Mouse (Mus musculus) ES-E14 (cell line): ENCODE results near the gene Robo4.

Experiments used
- CHD2 ChIP-seq: IDR thresholded peaks from 2 replicates; pipeline ENCODE4 v1.6.1; 2014; ENCODE audit warnings: mild to moderate bottlenecking, low read depth, low read length, inconsistent platforms
- MAFK ChIP-seq: IDR thresholded peaks from 2 replicates; pipeline ENCODE4 v1.6.1; 2014; ENCODE audit warnings: mild to moderate bottlenecking, low read depth, low read length, inconsistent platforms; ENCODE audit not compliant: insufficient read depth
- ZC3H11A ChIP-seq: IDR thresholded peaks from 2 replicates; pipeline ENCODE4 v1.6.1; 2012; ENCODE audit warnings: low read depth, mild to moderate bottlenecking, inconsistent platforms, low read length, borderline replicate concordance
- ZNF384 ChIP-seq: IDR thresholded peaks from 2 replicates; pipeline ENCODE4 v1.6.1; 2012; ENCODE audit warnings: low read depth, low read length, inconsistent platforms

DNA sequence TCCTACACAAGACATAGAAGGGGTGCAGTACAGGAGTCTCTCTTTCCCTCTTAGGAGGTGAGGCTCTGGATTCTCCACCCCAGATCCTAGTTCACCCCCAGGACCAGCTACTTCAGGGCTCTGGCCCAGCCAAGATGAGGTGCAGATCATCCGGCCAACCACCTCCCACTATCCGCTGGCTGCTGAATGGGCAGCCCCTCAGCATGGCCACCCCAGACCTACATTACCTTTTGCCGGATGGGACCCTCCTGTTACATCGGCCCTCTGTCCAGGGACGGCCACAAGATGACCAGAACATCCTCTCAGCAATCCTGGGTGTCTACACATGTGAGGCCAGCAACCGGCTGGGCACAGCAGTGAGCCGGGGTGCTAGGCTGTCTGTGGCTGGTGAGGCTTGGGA is 804 bp downstream of the Robo4 start:
- TF ChIP-seq MAFK = no peak
- TF ChIP-seq CHD2 = no peak
- TF ChIP-seq ZC3H11A = no peak
- no peak for TF ChIP-seq ZNF384
